Mouse (Mus musculus): Measurements from ENCODE around the gene Trpm5.

DNA sequence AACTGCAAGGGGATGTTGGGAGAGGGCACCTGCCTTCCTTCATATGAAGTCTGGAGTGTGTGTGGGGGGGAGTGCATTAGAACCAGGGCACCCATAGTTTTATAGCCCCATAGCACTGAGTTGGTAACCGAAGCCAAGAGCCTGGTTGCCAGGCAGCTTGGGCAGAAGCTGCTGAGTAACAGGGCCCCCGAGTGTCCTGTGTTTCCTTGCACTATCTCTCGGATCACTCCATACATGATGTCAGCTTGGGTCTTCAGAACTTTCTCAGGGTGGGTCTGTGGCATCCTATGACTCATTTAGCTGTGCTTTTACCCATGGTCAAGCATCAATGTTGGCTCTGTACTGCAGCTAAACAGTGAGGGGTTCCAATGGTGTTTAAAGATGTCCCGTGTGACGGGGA lies 37.4 kb downstream of the Trpm5 start:
- no peak for TF ChIP-seq ZNF384 (IDR thresholded peaks at IDR 0.05; ENCODE audit: low read depth, low read length)
- no peak for TF ChIP-seq MAFK (IDR thresholded peaks at IDR 0.05; ENCODE audit: insufficient read depth, low read depth, low read length)
- TF ChIP-seq HCFC1 (IDR thresholded peaks at IDR 0.05; ENCODE audit: borderline replicate concordance, insufficient read depth, low read length) = no peak
- no peak for TF ChIP-seq ZC3H11A (IDR thresholded peaks at IDR 0.05; ENCODE audit: borderline replicate concordance, low read depth, low read length)

All from ES-E14 (cell line).